Mouse (Mus musculus) lung, adult 2 months (tissue): ENCODE measurements at regions not wholly inside any gene's neighbourhood (a gene's known extent, or its start where the extent isn't known, plus 50 kb on each side); places are given as distances from the start of the nearest gene placed in this dataset.

Source experiments
- CTCF ChIP-seq: fragments of 200-500 bp; IDR thresholded peaks from 2 replicates; pipeline ENCODE4 v1.5.1; 2011; ENCODE audit warnings: mild to moderate bottlenecking, low read length, control low read depth; ENCODE audit not compliant: insufficient read depth
- POLR2A ChIP-seq: fragments of 200-500 bp; IDR thresholded peaks from 2 replicates; pipeline ENCODE4 v1.6.1; 2011; ENCODE audit warnings: low read depth, mild to moderate bottlenecking, control low read depth, low read length, borderline replicate concordance; ENCODE audit errors: extremely low read depth

- no peak for TF ChIP-seq CTCF
- TF ChIP-seq POLR2A: no peak
These were observed 298.5 kb downstream of the Rps24 start for GRCm38 (mm10) chr14:24785452-24785851.
